Mouse (Mus musculus) liver, embryonic 15.5 days (tissue): Measurements from ENCODE around the gene Tgm4. TPM values are rescaled to one million over a fixed set of nuclear protein-coding genes. Genes with fewer than 3 reads are reported as not detected.

ENCODE experiments used
- ATAC-seq: fragments of 200-750 bp; cut with Nextera tagmentation; 2 replicates; pipeline ENCODE4 v1.8.0; 2017; ENCODE audit warnings: moderate number of reproducible peaks, mild to moderate bottlenecking, moderate library complexity; ENCODE audit not compliant: insufficient read depth
- H3K27ac ChIP-seq: fragments of 300-500 bp; sonication (generic); replicated peaks from 2 replicates; pipeline ENCODE4 v1.5.1; 2015; ENCODE audit warnings: mild to moderate bottlenecking, inconsistent platforms
- H3K27me3 ChIP-seq: fragments of 300-500 bp; sonication (generic); 2 replicates; pipeline ENCODE4 v1.6.1; 2015; ENCODE audit warnings: mild to moderate bottlenecking, inconsistent platforms
- H3K36me3 ChIP-seq: fragments of 300-500 bp; sonication (generic); replicated peaks from 2 replicates; pipeline ENCODE4 v1.6.1; 2015; ENCODE audit warnings: moderate library complexity, mild to moderate bottlenecking, inconsistent platforms
- H3K4me1 ChIP-seq: fragments of 300-500 bp; sonication (generic); replicated peaks from 2 replicates; pipeline ENCODE4 v1.6.1; 2015; ENCODE audit warnings: inconsistent platforms
- H3K4me2 ChIP-seq: fragments of 300-500 bp; sonication (generic); 2 replicates; pipeline ENCODE4 v1.6.1; 2015; ENCODE audit warnings: moderate library complexity, mild to moderate bottlenecking, inconsistent platforms
- H3K4me3 ChIP-seq: fragments of 300-500 bp; sonication (generic); replicated peaks from 2 replicates; pipeline ENCODE4 v1.5.1; 2015; ENCODE audit warnings: mild to moderate bottlenecking, inconsistent platforms
- H3K9ac ChIP-seq: fragments of 300-500 bp; sonication (generic); 2 replicates; pipeline ENCODE4 v1.6.1; 2015; ENCODE audit warnings: moderate library complexity, mild to moderate bottlenecking, inconsistent platforms
- H3K9me3 ChIP-seq: fragments of 300-500 bp; sonication (generic); replicated peaks from 2 replicates; pipeline ENCODE4 v1.6.1; 2016; ENCODE audit warnings: inconsistent platforms
- WGBS: fragments of 180-500 bp; shearing (Covaris S2); methylation state at CpG from one replicate; pipeline ENCODE4 v1.1.7; 2015; ENCODE audit warnings: mixed read lengths; ENCODE audit not compliant: insufficient replicate concordance; 5-methylcytosine and 5-hydroxymethylcytosine counted together
- polyA plus RNA-seq: library from polyadenylated mRNA; unstranded; fragments of >200 nt; fragmentation: Nextera tagmentation; extraction: Ambion mirVana; gene quantifications from 2 replicates; pipeline ENCODE4 v1.2.1, GENCODE M21; 2015

Gene Tgm4
- polyA plus RNA-seq, 1 experiment from 2014 or later, result 0.12 TPM

- no peak for ATAC-seq
- H3K4me3 ChIP-seq, result no peak overlapping the region
- no peak overlapping the region for H3K9ac ChIP-seq
- 72% methylated on average over 7 of the region's 7 CpGs for WGBS
- 0 out of 2 replicates have a peak overlapping the region, but pooled peaks have one; percentile 2 for H3K27ac ChIP-seq
- H3K4me2 ChIP-seq, result no peak overlapping the region
- no peaks in the 10 kb centered on the region for H3K9me3 ChIP-seq
- H3K27me3 ChIP-seq, result no peaks in the 10 kb centered on the region
- H3K36me3 ChIP-seq, result peaks cover 18% of the 10 kb centered on the region
- H3K4me1 ChIP-seq, result peaks cover 42% of the 10 kb centered on the region
Measured at GRCm38 (mm10) chr9:123109188-123109587, 74.7 kb downstream of the Tgm4 start.

GRCm38 (mm10) chr9:123111751-123112221 is 77.3 kb downstream of the Tgm4 start:
- 32% methylated on average over 8 of the region's 8 CpGs for WGBS
- Histone ChIP-seq H3K4me2 (peak overlapping the region; percentile 94), H3K9me3 (no peaks in the 10 kb centered on the region), H3K27ac (peak overlapping the region; percentile 91; the same call in 1 of the 2 replicates), H3K9ac (peak overlapping the region; percentile 91; the same call in 1 of the 2 replicates), H3K4me3 (peak overlapping the region; percentile 98), H3K36me3 (peaks cover 19% of the 10 kb centered on the region; the same call in 1 of the 2 replicates), H3K4me1 (peaks cover 48% of the 10 kb centered on the region), H3K27me3 (no peaks in the 10 kb centered on the region)
- no peak for ATAC-seq

DNA sequence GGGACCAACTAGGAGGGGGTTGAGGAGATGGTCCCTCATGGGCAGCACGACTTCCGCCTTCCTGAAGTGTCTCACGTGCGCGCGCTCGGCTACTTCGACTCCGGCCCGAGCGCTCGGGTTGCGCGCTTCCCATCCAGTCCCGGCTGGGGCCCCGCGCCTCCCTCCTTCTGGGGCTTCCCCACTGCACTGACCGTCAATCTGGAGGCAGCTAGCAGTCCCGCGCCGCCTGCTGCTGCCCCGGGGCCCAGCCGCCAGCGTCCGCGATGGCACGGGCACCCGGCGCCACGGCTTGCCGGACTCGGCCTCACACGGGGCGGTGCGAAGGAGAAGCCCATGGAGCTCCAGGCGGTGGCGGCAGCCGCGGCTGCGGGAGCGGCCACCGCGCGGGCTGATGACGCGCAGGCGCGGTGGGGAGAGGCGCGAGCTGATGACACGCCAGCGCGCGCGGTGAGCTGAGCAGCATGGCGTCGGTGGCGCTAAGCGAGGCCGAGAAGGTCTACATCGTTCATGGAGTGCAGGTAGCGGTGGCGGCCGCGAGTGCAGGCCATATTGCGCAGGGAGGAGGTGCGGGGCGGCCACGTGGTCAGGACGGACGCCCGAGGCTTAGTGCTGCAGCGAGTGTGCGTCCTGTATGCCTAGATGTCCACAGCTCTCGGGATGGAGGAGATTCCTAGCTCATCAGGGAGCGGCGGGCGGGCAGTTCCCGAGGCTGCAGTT is 78.4 kb downstream of the Tgm4 start, which contains the start of the genes Zdhhc3 and Exosc7:
TSS of gene Zdhhc3 (minus strand) at position 401 of the 717 bp plus-strand sequence.
TSS of gene Exosc7 (plus strand) at position 411 of the 717 bp plus-strand sequence.
- peaks cover 48% of the 10 kb centered on the region for H3K4me1 ChIP-seq

DNA sequence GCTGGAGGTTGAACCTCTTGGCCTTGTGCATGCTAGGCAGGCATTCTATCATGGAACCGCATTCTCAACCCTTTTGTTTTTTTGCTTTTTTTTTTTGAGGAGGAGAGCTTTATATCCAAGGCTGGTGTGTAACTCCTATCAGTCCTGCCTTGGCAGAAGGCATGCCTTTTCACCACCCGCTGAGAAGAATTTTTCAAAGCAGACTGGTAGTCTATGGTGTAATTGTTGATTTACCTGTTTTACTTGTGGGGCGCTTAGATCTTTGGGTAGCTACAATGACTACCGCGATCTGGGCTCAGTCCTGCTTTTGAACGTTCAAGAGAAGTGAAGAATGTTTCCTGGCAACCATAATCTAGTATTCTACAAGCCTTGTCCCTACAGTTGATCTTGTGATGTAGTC is 79.4 kb downstream of the Tgm4 start:
- Histone ChIP-seq H3K4me2 (peak overlapping the region; percentile 94), H3K9ac (peak overlapping the region; percentile 91), H3K36me3 (peaks cover 21% of the 10 kb centered on the region), H3K4me3 (peak overlapping the region; percentile 98), H3K27me3 (no peaks in the 10 kb centered on the region), H3K9me3 (no peaks in the 10 kb centered on the region), H3K4me1 (peaks cover 47% of the 10 kb centered on the region), H3K27ac (peak overlapping the region; percentile 91)
- ATAC-seq, result no peak
- 43% methylated on average over 6 of the region's 6 CpGs for WGBS

More for the DNA sequence above, 78.4 kb downstream of the Tgm4 start, which contains the start of the genes Zdhhc3 and Exosc7:
- Histone ChIP-seq H3K27ac (peak within 1 kb of the TSS; percentile 91), H3K4me3 (peak within 1 kb of the TSS; percentile 98), H3K9me3 (no peaks in the 10 kb centered on the region), H3K36me3 (peaks cover 21% of the 10 kb centered on the region; the same call in 1 of the 2 replicates), H3K9ac (peak within 1 kb of the TSS; percentile 91), H3K27me3 (no peaks in the 10 kb centered on the region), H3K4me2 (peak within 1 kb of the TSS; percentile 94)
- WGBS, result under 1% methylated on average over 77 of the region's 79 CpGs
- peak; percentile 95 for ATAC-seq

DNA sequence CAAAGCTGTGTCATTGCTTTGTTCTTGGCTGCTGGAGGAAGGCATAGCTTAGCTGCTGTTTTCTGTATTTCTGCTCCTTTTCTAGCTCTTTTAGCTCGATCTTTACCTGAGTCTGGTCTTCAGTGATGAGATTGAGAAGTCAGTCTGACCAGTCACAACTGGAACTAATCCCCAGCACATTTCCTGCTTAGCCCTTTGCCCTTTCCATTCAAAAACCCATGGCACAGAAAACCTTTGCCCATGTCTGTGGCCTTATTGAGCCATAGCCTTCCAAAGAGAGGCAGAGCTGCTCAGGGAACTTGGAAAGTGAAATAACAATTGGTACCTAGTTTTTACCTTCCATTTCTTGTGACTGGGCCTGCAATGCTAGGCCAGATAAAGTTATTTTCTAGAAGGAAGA is 81.0 kb downstream of the Tgm4 start:
- H3K9ac ChIP-seq, result no peak overlapping the region
- peaks cover 32% of the 10 kb centered on the region for H3K4me1 ChIP-seq
- H3K27me3 ChIP-seq, result no peaks in the 10 kb centered on the region

More for the DNA sequence above, 81.0 kb downstream of the Tgm4 start:
- Histone ChIP-seq H3K4me2 (no peak overlapping the region), H3K4me3 (no peak overlapping the region), H3K27ac (no peak overlapping the region), H3K9me3 (no peaks in the 10 kb centered on the region), H3K36me3 (peaks cover 38% of the 10 kb centered on the region)
- WGBS, result 76% methylated on average over 1 of the region's 1 CpGs
- no peak for ATAC-seq

Other genes with a start within 250 kb of the Tgm4 start
- gene Tcaim, start 229.2 kb upstream of the Tgm4 start, polyA plus RNA-seq, result 1.9 and 2.3 TPM in 2 replicates
- not detected in 2 replicates for gene Gm35549, start 190.7 kb upstream of the Tgm4 start, polyA plus RNA-seq
- 16.6 and 16.8 TPM in 2 replicates for gene Zfp445, start 168.7 kb upstream of the Tgm4 start, polyA plus RNA-seq
- gene Zkscan7, start 149.0 kb upstream of the Tgm4 start, polyA plus RNA-seq, result 0.68 and 0.90 TPM in 2 replicates
- gene Zfp105, start 111.7 kb upstream of the Tgm4 start, polyA plus RNA-seq, result 1.5 and 1.8 TPM in 2 replicates
- 10.8 and 12.8 TPM in 2 replicates for gene 1110059G10Rik, start 83.7 kb upstream of the Tgm4 start, polyA plus RNA-seq
- 30.0 and 30.8 TPM in 2 replicates for gene Kif15, start 83.7 kb upstream of the Tgm4 start, polyA plus RNA-seq
- gene Tmem42, start 13.4 kb upstream of the Tgm4 start, polyA plus RNA-seq, result 6.0 TPM in 2 replicates
- gene Zdhhc3, start 78.5 kb downstream of the Tgm4 start, polyA plus RNA-seq, result 30.7 and 31.7 TPM in 2 replicates
- 70.3 and 73.1 TPM in 2 replicates for gene Exosc7, start 78.5 kb downstream of the Tgm4 start, polyA plus RNA-seq
- gene Clec3b, start 116.2 kb downstream of the Tgm4 start, polyA plus RNA-seq, result 0.12 TPM in 1 of 2 replicates, not detected in the other
- 0.46 and 0.59 TPM in 2 replicates for gene Cdcp1, start 181.3 kb downstream of the Tgm4 start, polyA plus RNA-seq
- gene Tmem158, start 226.0 kb downstream of the Tgm4 start, polyA plus RNA-seq, result 2.0 and 2.1 TPM in 2 replicates